In genomic region chr5:120981211-120981610, GRCm38 (mm10) we compare ENCODE assay signal across 20 mouse cellular contexts. TPM values are rescaled to one million over a fixed set of nuclear protein-coding genes. Genes with fewer than 3 reads are reported as not detected.
"Had no signal": no experiment of that assay in that cellular context is flagged by ENCODE, and none has a peak within 500 bp of the region (broad histone marks: within the 10 kb centered on the region; RNA-seq: fewer than 3 reads in every experiment).

No protein-coding gene starts in this region.

- H3K4me3 ChIP-seq: limb, embryonic 12.5 days; limb, embryonic 15.5 days; midbrain, embryonic 12.5 days; midbrain, embryonic 15.5 days; neural tube, embryonic 13.5 days had no signal

- ATAC-seq: liver, postnatal 0 days; lung, postnatal 0 days; midbrain, embryonic 15.5 days had no signal

- H3K27ac ChIP-seq: limb, embryonic 12.5 days; limb, embryonic 15.5 days; liver, embryonic 14.5 days; macrophage; midbrain, embryonic 12.5 days; midbrain, embryonic 15.5 days; neural tube, embryonic 13.5 days; stomach, postnatal 0 days had no signal

- DNase-seq: kidney, adult 9 months; kidney, postnatal 14 days; kidney, postnatal 4 days; left cerebral cortex, postnatal 4 days; liver, postnatal 0 days; lung, embryonic 14.5 days; right cerebral cortex, adult 18-20 months; right cerebral cortex, postnatal 14 days; right cerebral cortex, postnatal 4 days; thymus, postnatal 25 days had no signal

- H3K4me1 ChIP-seq: limb, embryonic 12.5 days; limb, embryonic 15.5 days; midbrain, embryonic 12.5 days; midbrain, embryonic 15.5 days; neural tube, embryonic 13.5 days had no signal

- H3K27me3 ChIP-seq: limb, embryonic 12.5 days; limb, embryonic 15.5 days; midbrain, embryonic 15.5 days; neural tube, embryonic 13.5 days had no signal

RNA-seq across cellular contexts. Expression of gene Rph3a, which starts 28.7 kb away (rescaled TPM):
- polyA plus RNA-seq: limb, embryonic 12.5 days; liver, embryonic 11.5 days; liver, embryonic 14.5 days; lung, embryonic 14.5 days; lung, postnatal 0 days; macrophage had no signal
